Mouse (Mus musculus) pancreas, adult 10 weeks (tissue): ENCODE results near the gene Gtf2a1. TPM values are rescaled to one million over a fixed set of nuclear protein-coding genes. Genes with fewer than 3 reads are reported as not detected.

Source experiments
- polyA plus RNA-seq: library from polyadenylated mRNA; stranded (reverse); fragments of 350-450 nt; fragmentation: Illumina TruSeq; extraction: RNeasy Lipid Tissue Mini Kit (QIAGEN cat#74804); gene quantifications from one replicate; pipeline ENCODE4 v1.2.3, GENCODE M21; 2015; ENCODE audit warnings: low read depth, low replicate concordance; ENCODE audit not compliant: insufficient read depth

Gene Gtf2a1
- 2.8 TPM for polyA plus RNA-seq

DNA sequence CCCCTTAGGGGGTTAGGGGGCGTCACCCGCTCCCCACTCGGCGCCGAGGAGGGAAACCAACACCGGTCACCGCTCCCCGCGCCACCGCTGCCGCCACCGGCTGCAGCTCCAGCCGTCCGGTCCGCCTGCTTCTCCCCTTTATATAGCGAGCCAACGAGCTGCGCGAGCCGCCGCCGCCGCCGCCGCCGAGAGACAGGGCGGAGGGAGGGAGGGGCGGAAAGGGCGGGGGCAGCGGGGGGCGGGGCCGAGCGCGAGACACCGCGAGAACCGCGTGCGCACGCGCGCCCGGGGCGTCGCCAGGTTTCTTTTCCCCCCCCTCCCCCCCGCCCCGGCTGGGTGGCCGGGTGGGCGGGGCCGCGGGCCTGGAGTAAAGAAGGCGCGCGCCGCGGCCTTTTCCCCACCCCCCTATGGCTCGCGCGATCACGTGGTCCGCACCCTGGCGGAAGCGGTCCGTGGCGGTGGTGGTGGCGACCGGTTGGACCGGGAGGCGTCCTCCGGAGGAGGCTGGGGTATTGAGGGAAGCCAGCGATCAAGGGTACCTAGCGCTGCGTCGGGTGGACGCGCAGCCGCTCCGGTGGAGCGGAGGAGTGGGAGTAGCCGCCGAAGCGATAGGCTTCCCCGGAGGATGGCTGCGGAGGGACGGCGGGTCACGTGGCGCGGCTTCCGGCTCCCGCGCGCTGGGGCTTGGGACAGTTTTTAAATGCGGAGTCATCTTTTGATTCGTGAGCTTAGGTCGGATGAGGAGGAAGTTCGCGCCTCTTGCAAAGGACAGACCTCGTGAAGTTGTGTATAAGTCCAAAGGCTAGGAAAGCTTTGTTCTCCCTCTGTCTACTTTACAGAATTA is at the start of gene Gtf2a1:
Gtf2a1 (minus strand) TSS at position 641 of the 844 bp plus-strand sequence.

Other genes with a start within 250 kb of the Gtf2a1 start
- 0.76 TPM for gene Cep128, start 206.1 kb downstream of the Gtf2a1 start, polyA plus RNA-seq
- gene Tshr, start 205.9 kb downstream of the Gtf2a1 start, polyA plus RNA-seq: not detected
- 1.00 TPM for gene Ston2, start 197.9 kb upstream of the Gtf2a1 start, polyA plus RNA-seq